Mouse (Mus musculus) heart, postnatal 25 days (tissue): Measurements from ENCODE around the gene Tspyl4. TPM values are rescaled to one million over a fixed set of nuclear protein-coding genes. Genes with fewer than 3 reads are reported as not detected.
A peak's percentile ranks its signal among the peaks of the same experiment; 100 is the strongest.
"Not testable (repeated sequence)": the region's sequence is repeated elsewhere in the genome, so short reads cannot be mapped to it uniquely, and the experiment has no call there.

Experiments
- DNase-seq: peaks from one replicate; pipeline ENCODE4 v3.0.0; 2022; ENCODE audit warnings: low spot score
- intact Hi-C: fragments of 180-260 bp; cut with DNase I; formaldehyde crosslinking; loops from one replicate; pipeline ENCODE4 v1.15.1; 2025
- total RNA-seq, 2 experiments: library from RNA; stranded (reverse); gene quantifications; 2 replicates each; pipeline ENCODE4 v1.2.3; 2021

Tspyl4 gene
- total RNA-seq, result 10 to 100 TPM in 1 of 2 experiments, 1 to 10 TPM in 1; 8.4 to 10.7 TPM

GRCm38 (mm10) chr10:34297299-34297979 is at the start of gene Tspyl4:
TSS of gene Tspyl4 (plus strand) at chr10:34297442.
- DNase-seq, result peak; percentile 78
- intact Hi-C loops, result loop anchor here (2.0 kb wide), 1 partner anchor 15 kb away; the partner anchor contains the start of gene Tspyl1

GRCm38 (mm10) chr10:34247757-34248156 is 49.5 kb upstream of the Tspyl4 start:
- intact Hi-C loops, result no loop called here
- DNase-seq, result no peak

GRCm38 (mm10) chr10:34249594-34249993 is 47.6 kb upstream of the Tspyl4 start:
- DNase-seq, result no peak
- intact Hi-C loops, result no loop called here

- intact Hi-C loops, DNase-seq: not testable (repeated sequence)
These were observed 44.4 kb upstream of the Tspyl4 start for GRCm38 (mm10) chr10:34252833-34253232.

- intact Hi-C loops, result no loop called here
- DNase-seq, result no peak
These were observed 32.1 kb upstream of the Tspyl4 start for GRCm38 (mm10) chr10:34265106-34265505.

GRCm38 (mm10) chr10:34267312-34268070 is 29.8 kb upstream of the Tspyl4 start:
- DNase-seq, result no peak
- intact Hi-C loops, result no loop called here

GRCm38 (mm10) chr10:34271681-34272080 is 25.6 kb upstream of the Tspyl4 start:
- DNase-seq, result no peak
- intact Hi-C loops, result no loop called here

GRCm38 (mm10) chr10:34280591-34281175 is 16.6 kb upstream of the Tspyl4 start:
- intact Hi-C loops, result loop anchor here (1.0 to 5.0 kb wide), 5 partner anchors 73 to 261 kb away; partner anchors contain the start of genes Calhm5, Dse, Rwdd1 and Trappc3l
- DNase-seq, result no peak

GRCm38 (mm10) chr10:34281211-34281961 is 15.9 kb upstream of the Tspyl4 start:
- intact Hi-C loops, result loop anchor here (1.0 to 5.0 kb wide), 5 partner anchors 74 to 262 kb away; partner anchors contain the start of genes Calhm5, Dse, Rwdd1 and Trappc3l
- no peak for DNase-seq

GRCm38 (mm10) chr10:34281962-34282388 is 15.3 kb upstream of the Tspyl4 start, which contains the start of gene Tspyl1:
TSS of gene Tspyl1 (plus strand) at chr10:34282190.
- peak; percentile 95 for DNase-seq
- intact Hi-C loops, result loop anchor here (1.0 to 5.0 kb wide), 7 partner anchors 15 to 263 kb away; partner anchors contain the start of genes Calhm5, Dse, Rwdd1 and Trappc3l

- intact Hi-C loops, result loop anchor here (2.0 to 5.0 kb wide), 6 partner anchors 14 to 245 kb away; partner anchors contain the start of genes Calhm5, Dse, Trappc3l and Tspyl4
- no peak for DNase-seq
These were observed 14.6 kb upstream of the Tspyl4 start for GRCm38 (mm10) chr10:34282420-34283238.

GRCm38 (mm10) chr10:34296911-34297298 is 337 bp upstream of the Tspyl4 start:
- intact Hi-C loops, result loop anchor here (2.0 kb wide), 1 partner anchor 14 kb away; the partner anchor contains the start of gene Tspyl1
- no peak for DNase-seq

GRCm38 (mm10) chr10:34297980-34298753 is 925 bp downstream of the Tspyl4 start:
- intact Hi-C loops, result loop anchor here (2.0 kb wide), 1 partner anchor 15 kb away; the partner anchor contains the start of gene Tspyl1
- DNase-seq, result no peak

GRCm38 (mm10) chr10:34300368-34300767 is 3.1 kb downstream of the Tspyl4 start:
- intact Hi-C loops, result no loop called here
- no peak for DNase-seq

- no peak for DNase-seq
- intact Hi-C loops, result no loop called here
These were observed 9.8 kb downstream of the Tspyl4 start for GRCm38 (mm10) chr10:34307070-34307469.

GRCm38 (mm10) chr10:34309915-34310685 is 12.9 kb downstream of the Tspyl4 start:
- no peak for DNase-seq
- intact Hi-C loops, result no loop called here

- intact Hi-C loops, result no loop called here
- DNase-seq, result no peak
These were observed 15.3 kb downstream of the Tspyl4 start for GRCm38 (mm10) chr10:34312536-34312935.
